Mouse (Mus musculus) neural tube, embryonic 14.5 days (tissue): ENCODE measurements around the gene Numb. TPM values are rescaled to one million over a fixed set of nuclear protein-coding genes. Genes with fewer than 3 reads are reported as not detected.

ENCODE experiments used
- ATAC-seq: fragments of 200-750 bp; cut with Nextera tagmentation; 2 replicates; pipeline ENCODE4 v1.8.0; 2017; ENCODE audit warnings: low read depth, mild to moderate bottlenecking, moderate TSS enrichment, moderate library complexity
- H3K27ac ChIP-seq: fragments of 300-500 bp; sonication (generic); 2 replicates; pipeline ENCODE4 v1.5.1; 2014; ENCODE audit warnings: low read depth, mild to moderate bottlenecking, control low read depth, low read length, moderate library complexity, mixed read lengths
- H3K27me3 ChIP-seq: fragments of 300-500 bp; sonication (generic); 2 replicates; pipeline ENCODE4 v1.6.1; 2014; ENCODE audit warnings: low read length; ENCODE audit not compliant: control insufficient read depth, insufficient read depth
- H3K36me3 ChIP-seq: fragments of 300-500 bp; sonication (generic); 2 replicates; pipeline ENCODE4 v1.6.1; 2014; ENCODE audit warnings: low read length, mixed read lengths; ENCODE audit not compliant: control insufficient read depth, insufficient read depth
- H3K4me1 ChIP-seq: fragments of 300-500 bp; sonication (generic); 2 replicates; pipeline ENCODE4 v1.6.1; 2014; ENCODE audit warnings: low read length; ENCODE audit not compliant: control insufficient read depth, insufficient read depth
- H3K4me2 ChIP-seq: fragments of 300-500 bp; sonication (generic); 2 replicates; pipeline ENCODE4 v1.6.1; 2014; ENCODE audit warnings: mild to moderate bottlenecking, low read depth, low read length, control low read depth
- H3K4me3 ChIP-seq: fragments of 300-500 bp; sonication (generic); 2 replicates; pipeline ENCODE4 v1.5.1; 2014; ENCODE audit warnings: low read depth, low read length, control low read depth, mixed read lengths
- H3K9ac ChIP-seq: fragments of 300-500 bp; sonication (generic); replicated peaks from 2 replicates; pipeline ENCODE4 v1.6.1; 2014; ENCODE audit warnings: low read depth, mild to moderate bottlenecking, control low read depth, low read length, mixed read lengths
- H3K9me3 ChIP-seq: fragments of 300-500 bp; sonication (generic); 2 replicates; pipeline ENCODE4 v1.6.1; 2016; ENCODE audit warnings: low read length; ENCODE audit not compliant: control insufficient read depth
- WGBS: fragments of 180-500 bp; shearing (Covaris S2); extraction: QIAGEN DNeasy Blood & Tissue Kit; methylation state at CpG from one replicate; pipeline ENCODE4 v1.1.7; 2014; 5-methylcytosine and 5-hydroxymethylcytosine counted together
- polyA plus RNA-seq: library from polyadenylated mRNA; unstranded; fragments of >200 nt; fragmentation: Nextera tagmentation; extraction: Ambion mirVana; gene quantifications from 2 replicates; pipeline ENCODE4 v1.2.1, GENCODE M21; 2014

Gene Numb
- polyA plus RNA-seq, 1 experiment from 2014 or later = 16.1 TPM

DNA sequence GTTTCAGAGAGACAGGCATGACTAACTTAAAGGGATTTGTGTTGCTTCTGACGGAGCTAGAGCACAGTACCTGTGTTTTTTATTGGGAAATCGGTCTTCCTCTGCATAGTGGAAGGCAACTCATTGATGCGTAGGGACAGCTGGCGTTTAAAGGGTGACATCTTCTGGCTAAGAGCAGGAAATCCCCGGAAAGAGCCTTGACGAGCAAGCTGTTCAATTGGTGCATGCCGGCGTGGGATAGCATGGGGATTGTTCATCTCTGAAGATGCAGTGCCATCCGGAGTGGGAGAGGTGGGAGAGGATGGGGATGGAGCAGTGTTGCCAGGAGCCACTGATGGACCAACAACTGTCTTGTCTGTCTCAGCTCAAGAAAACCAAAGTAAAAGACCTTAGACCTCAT, 120.8 kb downstream of the Numb start:
- Histone ChIP-seq H3K4me3 (no peak overlapping the region), H3K36me3 (peaks cover 27% of the 10 kb centered on the region)
- no peak for ATAC-seq

DNA sequence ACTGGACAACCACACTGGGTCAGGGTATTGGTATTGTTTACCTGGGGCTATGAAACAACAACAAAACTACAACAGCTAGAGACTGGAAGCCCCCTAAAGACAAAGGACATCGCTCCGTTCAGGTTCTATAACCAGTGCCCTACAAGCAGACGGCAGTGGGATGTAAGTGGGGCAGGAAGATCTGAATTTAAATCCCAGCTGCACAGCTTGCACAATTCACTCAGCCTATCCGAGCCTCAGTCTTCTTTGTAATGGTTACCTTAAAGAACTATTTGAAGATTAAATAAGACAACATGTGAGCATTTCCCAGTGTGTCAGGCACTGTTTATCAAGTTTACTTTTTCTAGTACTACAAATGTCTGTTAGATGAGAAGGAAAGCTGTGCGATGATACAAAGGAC, 123.4 kb downstream of the Numb start:
- no peak overlapping the region for H3K9ac ChIP-seq
- no peak for ATAC-seq
- 84% methylated on average over 5 of the region's 5 CpGs for WGBS

More for the DNA sequence above, 120.8 kb downstream of the Numb start:
- WGBS = 56% methylated on average over 9 of the region's 9 CpGs
- Histone ChIP-seq H3K4me1 (no peaks in the 10 kb centered on the region), H3K9ac (no peak overlapping the region), H3K9me3 (no peaks in the 10 kb centered on the region), H3K27me3 (no peaks in the 10 kb centered on the region), H3K27ac (no peak overlapping the region), H3K4me2 (no peak overlapping the region)

DNA sequence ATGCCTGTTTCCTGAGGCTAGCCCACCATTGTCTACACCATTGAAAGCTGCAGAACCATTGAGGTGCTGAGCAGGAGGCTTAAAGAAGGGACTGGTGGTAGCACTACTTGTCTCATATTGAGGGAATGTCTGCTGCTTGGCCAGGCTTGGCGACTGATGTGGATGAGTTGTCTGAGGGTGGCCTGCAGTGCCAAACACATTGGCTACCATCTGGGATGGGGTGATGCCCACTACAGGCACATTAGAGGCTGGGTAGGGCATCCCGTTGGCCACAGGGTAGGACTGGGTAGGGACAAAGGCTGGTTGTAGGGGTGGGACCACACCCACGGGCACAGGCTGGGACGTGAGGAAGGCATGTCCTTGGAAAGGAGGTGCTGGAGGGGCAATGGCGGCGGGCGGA, 126.1 kb downstream of the Numb start:
- Histone ChIP-seq H3K4me3 (no peak overlapping the region), H3K9me3 (no peaks in the 10 kb centered on the region), H3K4me2 (no peak overlapping the region), H3K9ac (no peak overlapping the region), H3K4me1 (no peaks in the 10 kb centered on the region), H3K27me3 (no peaks in the 10 kb centered on the region), H3K36me3 (peaks cover 18% of the 10 kb centered on the region; the same call in 1 of the 2 replicates), H3K27ac (no peak overlapping the region)
- no peak for ATAC-seq
- WGBS = 94% methylated on average over 7 of the region's 7 CpGs

More for the DNA sequence above, 123.4 kb downstream of the Numb start:
- Histone ChIP-seq H3K4me2 (no peak overlapping the region), H3K4me3 (no peak overlapping the region), H3K27ac (no peak overlapping the region), H3K9me3 (no peaks in the 10 kb centered on the region), H3K4me1 (no peaks in the 10 kb centered on the region), H3K36me3 (peaks cover 18% of the 10 kb centered on the region; the same call in 1 of the 2 replicates), H3K27me3 (no peaks in the 10 kb centered on the region)

DNA sequence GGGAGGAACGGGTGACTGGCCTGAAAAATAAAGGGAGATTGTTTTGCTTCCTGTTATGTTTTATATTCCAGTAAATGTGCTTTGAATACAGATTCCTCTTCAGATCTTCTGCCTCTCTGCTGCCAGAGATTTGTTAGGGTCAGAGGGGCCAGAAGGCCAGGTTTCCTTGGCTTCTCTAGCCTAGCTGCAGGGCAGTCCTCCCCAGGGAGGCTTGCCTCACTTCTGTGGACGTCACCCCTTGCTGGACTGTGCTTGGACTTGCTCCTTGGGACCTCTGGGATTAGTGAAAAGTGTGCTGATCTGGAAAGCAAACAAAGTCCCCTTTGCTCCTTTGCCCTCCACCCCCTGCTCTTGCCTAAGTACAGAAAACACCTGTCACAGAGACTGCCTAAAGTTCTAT, 126.7 kb downstream of the Numb start:
- 60% methylated on average over 2 of the region's 2 CpGs for WGBS
- Histone ChIP-seq H3K4me3 (no peak overlapping the region), H3K36me3 (peaks cover 18% of the 10 kb centered on the region; the same call in 1 of the 2 replicates), H3K9me3 (no peaks in the 10 kb centered on the region), H3K4me1 (no peaks in the 10 kb centered on the region), H3K9ac (no peak overlapping the region), H3K4me2 (no peak overlapping the region), H3K27me3 (no peaks in the 10 kb centered on the region), H3K27ac (no peak overlapping the region)
- no peak for ATAC-seq

DNA sequence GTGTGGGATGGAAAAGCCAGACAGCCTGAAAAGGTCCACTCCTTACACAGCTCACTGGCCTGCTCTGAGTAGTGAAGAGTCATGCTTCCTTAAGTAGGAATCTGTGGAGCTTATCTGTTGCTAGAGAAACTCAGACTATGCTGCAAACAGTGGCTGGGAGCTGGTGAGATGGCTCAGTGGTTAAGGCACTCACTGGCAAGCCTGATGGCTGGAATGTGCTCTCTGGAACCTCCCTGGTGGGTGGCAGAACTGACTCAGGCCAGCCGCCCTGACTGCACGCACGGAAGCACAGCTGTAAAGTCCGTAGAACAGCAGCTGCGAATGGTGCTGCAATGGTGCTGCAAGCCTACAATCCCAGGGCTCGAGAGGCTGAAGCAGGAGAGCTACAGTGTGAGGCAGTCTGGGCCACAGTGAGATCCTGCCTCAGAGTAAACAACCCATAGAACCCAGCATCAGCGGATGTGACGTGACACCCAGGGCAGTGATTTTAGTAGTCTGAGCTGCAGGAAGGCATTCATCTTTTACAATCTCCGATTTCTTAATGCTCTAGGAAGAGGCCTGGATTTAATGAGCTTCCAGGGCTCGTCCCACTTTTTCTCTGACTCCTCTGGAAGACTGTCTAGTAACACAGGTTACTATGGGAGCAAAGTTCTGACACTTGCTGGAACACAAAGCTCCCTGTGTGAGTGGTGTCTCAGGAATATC, 128.9 kb downstream of the Numb start:
- H3K27me3 ChIP-seq = no peaks in the 10 kb centered on the region
- 73% methylated on average over 10 of the region's 10 CpGs for WGBS
- ATAC-seq = no peak
- peaks cover 15% of the 10 kb centered on the region; the same call in 1 of the 2 replicates for H3K36me3 ChIP-seq
- no peak overlapping the region for H3K4me3 ChIP-seq
- no peak overlapping the region for H3K27ac ChIP-seq
- H3K4me1 ChIP-seq = no peaks in the 10 kb centered on the region
- H3K4me2 ChIP-seq = no peak overlapping the region
- H3K9ac ChIP-seq = no peak overlapping the region
- H3K9me3 ChIP-seq = no peaks in the 10 kb centered on the region

DNA sequence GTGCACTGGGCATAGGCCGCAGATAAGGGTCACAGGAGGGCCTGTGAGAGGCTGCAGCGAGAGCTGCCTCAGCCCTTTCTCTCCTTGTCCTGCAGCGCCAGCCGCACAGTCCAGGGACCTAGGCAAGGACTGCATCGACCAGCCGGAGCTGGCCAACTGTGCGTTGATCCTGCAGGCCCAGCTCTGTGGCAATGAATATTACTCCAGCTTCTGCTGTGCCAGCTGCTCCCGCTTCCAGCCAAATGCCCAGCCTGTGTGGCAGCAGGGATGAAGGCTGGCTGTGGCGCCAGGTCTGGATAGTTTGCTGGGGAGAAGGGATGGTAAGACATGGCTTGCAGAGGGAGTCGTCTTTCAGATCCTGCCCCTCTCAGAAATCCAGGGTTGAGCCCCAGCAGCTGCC, 130.0 kb downstream of the Numb start:
- H3K9me3 ChIP-seq = no peaks in the 10 kb centered on the region
- no peak overlapping the region for H3K4me2 ChIP-seq
- H3K27ac ChIP-seq = no peak overlapping the region
- no peak for ATAC-seq
- H3K9ac ChIP-seq = peak overlapping the region; percentile 2; the same call in 1 of the 2 replicates
- no peak overlapping the region for H3K4me3 ChIP-seq
- WGBS = 87% methylated on average over 10 of the region's 10 CpGs
- H3K4me1 ChIP-seq = no peaks in the 10 kb centered on the region
- no peaks in the 10 kb centered on the region for H3K27me3 ChIP-seq
- H3K36me3 ChIP-seq = peaks cover 9% of the 10 kb centered on the region; the same call in 1 of the 2 replicates

DNA sequence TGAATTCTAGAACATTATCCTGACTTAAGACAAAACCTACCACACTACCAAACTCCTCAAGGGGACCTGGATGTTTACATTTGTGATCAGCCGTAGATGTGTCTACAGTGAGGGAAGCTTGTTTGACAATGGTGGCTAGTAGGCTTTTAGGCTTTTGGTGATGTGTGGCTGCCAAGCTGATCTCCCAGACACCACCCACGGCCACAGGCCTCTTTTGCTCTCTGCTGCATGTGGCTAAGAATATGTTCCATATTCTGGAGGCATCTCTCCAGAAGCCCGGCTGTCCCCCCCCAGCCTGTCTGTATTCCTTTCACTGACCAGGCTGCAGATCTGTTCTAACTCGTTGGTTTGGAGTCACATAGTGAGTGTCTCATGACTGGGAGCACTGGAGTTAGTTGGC, 131.0 kb downstream of the Numb start:
- H3K27ac ChIP-seq = no peak overlapping the region
- no peak overlapping the region for H3K4me3 ChIP-seq
- H3K4me1 ChIP-seq = no peaks in the 10 kb centered on the region
- H3K36me3 ChIP-seq = peaks cover 4% of the 10 kb centered on the region; the same call in 1 of the 2 replicates
- H3K9ac ChIP-seq = no peak overlapping the region
- H3K4me2 ChIP-seq = no peak overlapping the region
- no peaks in the 10 kb centered on the region for H3K27me3 ChIP-seq
- H3K9me3 ChIP-seq = no peaks in the 10 kb centered on the region
- 91% methylated on average over 4 of the region's 4 CpGs for WGBS
- no peak for ATAC-seq

DNA sequence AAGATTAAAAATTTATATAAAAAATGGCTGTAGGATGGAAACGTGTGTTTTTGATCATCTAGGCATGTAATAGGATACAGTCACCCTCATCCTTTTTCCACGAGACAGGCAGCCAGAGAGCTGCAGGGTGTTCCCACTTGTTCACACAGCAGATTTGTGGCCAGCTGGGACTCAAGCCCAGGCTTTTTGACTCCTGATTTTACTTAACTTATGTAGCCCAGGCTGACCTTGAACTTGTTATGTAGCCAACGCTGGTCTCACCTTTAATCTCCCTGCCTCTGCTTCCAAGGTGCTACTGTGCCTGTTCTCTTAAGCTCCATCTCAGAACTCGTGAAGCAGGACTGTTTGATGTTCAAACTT, 132.0 kb downstream of the Numb start:
- Histone ChIP-seq H3K4me3 (no peak overlapping the region), H3K4me1 (no peaks in the 10 kb centered on the region), H3K27ac (no peak overlapping the region), H3K9me3 (no peaks in the 10 kb centered on the region), H3K36me3 (no peaks in the 10 kb centered on the region), H3K27me3 (no peaks in the 10 kb centered on the region), H3K9ac (no peak overlapping the region), H3K4me2 (no peak overlapping the region)
- ATAC-seq = no peak
- 61% methylated on average over 4 of the region's 4 CpGs for WGBS

DNA sequence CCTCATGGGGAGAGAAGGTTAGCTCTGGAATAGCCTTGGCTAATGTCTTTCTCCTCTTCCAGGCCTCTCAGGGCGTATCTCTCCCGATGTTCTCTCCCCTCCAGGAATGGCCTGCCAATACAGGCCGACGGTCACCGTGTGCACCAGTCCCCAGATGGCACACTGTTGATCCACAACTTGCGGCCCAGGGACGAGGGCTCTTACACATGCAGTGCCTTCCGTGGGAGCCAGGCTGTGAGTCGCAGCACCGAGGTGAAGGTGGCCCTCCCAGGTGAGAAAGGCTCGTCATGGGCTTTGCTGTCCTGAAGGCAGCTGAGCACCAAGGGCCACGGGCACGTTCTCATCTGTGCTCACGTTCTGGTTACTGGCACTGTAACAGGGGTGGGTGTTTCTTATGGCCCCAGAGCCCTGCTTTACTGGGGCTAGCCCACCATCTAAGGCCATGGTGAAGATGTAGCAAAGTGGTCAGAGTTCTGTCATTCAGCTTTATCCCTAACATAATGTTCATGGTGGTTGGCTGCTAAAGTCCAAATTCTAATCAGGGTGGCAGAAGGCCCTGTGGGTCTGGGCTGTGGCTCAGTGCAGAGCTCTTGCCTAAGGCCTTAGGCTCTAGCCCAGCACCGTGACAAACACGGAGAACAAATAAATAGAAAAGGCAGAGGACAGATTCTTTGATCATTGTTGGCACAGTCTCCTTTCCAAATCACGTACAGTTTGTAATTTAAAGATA, 132.5 kb downstream of the Numb start:
- Histone ChIP-seq H3K9me3 (no peaks in the 10 kb centered on the region), H3K4me3 (no peak overlapping the region), H3K27me3 (no peaks in the 10 kb centered on the region), H3K9ac (no peak overlapping the region), H3K4me1 (no peaks in the 10 kb centered on the region), H3K36me3 (no peaks in the 10 kb centered on the region), H3K4me2 (no peak overlapping the region), H3K27ac (no peak overlapping the region)
- WGBS = 90% methylated on average over 17 of the region's 17 CpGs
- ATAC-seq = no peak
